Mouse (Mus musculus) testis, postnatal 14 days (tissue): ENCODE measurements around the gene 3425401B19Rik.

Experiments used
- DNase-seq: peaks from one replicate; pipeline ENCODE4 v3.0.0; 2021; ENCODE audit warnings: low spot score

Gene 3425401B19Rik

DNA sequence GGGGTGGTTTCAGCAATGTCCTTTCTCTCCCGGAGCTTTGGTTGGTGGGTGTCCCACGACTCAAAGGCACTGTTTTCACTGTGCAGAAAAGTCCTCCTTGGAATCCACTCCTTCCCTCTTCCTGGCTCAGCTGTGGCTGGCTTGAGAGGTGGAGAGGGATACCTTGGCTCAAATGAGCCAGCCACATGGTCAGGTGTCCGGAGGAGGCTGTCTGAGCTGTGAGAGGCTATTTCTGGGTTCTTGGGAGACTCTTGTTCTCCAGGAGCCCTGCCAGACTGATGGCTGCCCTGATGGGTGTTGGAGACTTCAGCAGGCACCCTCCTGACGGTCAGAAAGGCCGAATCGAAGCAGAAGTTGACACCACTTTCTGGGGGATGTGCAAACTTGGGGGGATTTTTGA is 22.0 kb downstream of the 3425401B19Rik start:
- no peak for DNase-seq

DNA sequence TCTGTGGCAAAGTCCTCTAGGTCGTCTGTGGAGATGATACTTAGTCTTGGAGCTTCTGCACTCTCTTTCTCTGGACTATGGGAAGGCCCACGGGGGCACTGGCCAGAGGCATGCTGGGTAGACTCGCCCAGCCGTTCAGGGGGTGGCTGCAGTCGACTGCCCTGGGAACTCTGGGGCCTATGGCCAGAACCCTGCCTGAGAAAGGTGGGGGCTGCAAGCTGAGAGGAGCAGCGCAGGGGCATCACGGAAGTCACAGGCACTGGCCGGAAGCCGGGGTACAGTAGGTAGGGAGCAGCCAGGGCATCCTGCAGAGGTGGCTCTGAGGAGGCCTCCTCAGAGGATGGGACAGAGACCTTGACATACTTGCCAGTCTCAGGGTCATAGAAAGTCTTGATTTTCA is 25.3 kb downstream of the 3425401B19Rik start:
- no peak for DNase-seq

DNA sequence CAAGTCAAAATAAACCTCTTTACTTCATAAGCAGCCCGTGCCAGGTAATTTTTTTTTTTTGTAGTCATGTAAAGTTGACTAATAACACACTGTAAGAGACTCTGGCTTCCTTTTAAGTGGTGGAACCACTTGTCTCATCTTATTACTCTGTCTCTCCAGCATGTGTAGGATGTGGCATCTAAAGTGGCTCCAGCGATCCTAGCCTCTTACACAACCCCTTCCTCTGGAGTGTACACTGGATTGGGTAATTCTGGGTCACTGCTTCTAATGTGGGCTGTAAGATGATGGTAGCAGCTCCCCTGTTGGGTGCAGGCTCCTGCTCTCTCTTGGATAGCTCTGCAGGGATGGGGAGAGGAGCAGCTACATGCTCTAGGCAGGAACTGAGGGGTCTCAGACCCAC is 46.6 kb downstream of the 3425401B19Rik start:
- DNase-seq = no peak

GRCm38 (mm10) chr14:32634015-32634682 is 50.9 kb downstream of the 3425401B19Rik start:
- DNase-seq = peak; percentile 20

DNA sequence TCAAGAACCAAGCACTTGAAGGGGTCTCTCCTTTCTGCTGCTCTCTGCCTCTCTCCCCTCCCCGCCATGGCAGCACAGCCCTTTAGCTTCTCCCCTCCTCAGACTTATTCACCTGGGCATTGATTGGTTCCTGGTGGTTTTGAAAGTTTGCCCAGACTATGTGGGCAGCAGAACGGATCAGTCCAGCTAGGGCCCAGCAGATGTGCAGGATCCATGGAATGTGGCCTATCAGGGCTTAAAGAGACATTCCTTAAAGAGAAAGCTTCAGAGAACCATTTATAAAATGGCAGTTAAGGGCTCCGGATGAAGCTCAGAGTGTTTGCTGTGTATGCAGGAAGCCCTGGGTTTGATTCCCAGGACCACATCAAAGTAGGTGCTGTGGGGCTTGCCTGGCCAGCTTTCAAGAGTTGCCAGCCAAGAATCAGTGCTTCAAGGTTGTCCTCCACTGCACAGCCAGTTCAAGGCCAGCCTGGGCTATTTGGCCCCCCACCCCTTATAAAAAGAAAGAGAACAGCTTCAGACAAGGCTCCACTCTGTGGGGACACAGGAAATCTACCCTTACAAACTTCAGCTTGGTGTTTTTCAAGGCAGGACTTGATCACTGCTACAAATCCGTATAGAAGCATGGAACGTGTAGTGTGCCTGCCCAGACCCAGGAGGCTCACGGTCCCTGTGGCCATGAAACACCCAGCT is 52.0 kb downstream of the 3425401B19Rik start:
- DNase-seq = no peak

DNA sequence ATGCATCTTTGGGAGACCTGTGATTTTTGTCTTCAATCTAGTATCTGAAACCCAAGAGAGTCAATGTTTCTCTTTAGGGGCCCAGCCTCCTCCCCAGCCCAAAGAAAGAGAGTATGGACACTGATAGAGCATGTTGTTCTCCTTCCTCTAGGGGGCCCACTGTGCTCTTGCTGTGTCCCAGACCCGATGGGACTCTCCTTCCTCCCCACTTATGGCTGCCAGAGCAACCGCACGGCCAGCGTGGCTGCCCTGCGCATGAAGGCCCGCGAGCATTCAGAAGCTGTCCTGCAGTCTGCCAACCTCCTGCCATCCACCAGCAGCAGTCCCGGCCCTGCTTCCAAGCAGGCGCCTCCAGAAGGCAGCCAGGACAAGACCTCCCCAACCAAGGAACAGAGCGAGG is 56.5 kb downstream of the 3425401B19Rik start:
- DNase-seq = no peak

- no peak for DNase-seq
Measured at GRCm38 (mm10) chr14:32627271-32627670, 57.8 kb downstream of the 3425401B19Rik start.

GRCm38 (mm10) chr14:32624811-32625210 is 60.3 kb downstream of the 3425401B19Rik start:
- no peak for DNase-seq

GRCm38 (mm10) chr14:32624245-32624644 is 60.8 kb downstream of the 3425401B19Rik start:
- no peak for DNase-seq

DNA sequence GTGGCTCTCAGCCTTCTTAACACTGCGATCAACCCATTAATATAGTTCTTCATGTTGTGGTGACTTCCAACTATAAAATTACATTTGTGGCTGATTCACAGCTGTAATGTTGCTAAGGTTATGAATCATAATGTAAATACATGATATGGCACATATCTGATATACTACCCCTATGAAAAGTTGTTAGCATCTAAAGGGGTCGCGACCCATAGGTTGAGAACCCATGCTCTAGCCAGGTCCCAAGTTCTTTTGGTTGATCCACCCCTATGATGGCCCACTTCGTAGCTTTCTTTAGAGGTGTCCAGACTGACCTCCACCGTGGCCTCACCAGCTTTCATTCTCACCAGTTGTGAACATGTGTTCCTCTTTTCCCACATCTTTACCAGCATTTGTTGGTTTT is 67.8 kb downstream of the 3425401B19Rik start:
- no peak for DNase-seq

GRCm38 (mm10) chr14:32609392-32609791 is 75.7 kb downstream of the 3425401B19Rik start:
- no peak for DNase-seq
